Mouse (Mus musculus) embryo, embryonic 10 days (tissue): ENCODE measurements around the gene Nfia.
A peak's percentile ranks its signal among the peaks of the same experiment; 100 is the strongest.

Experiments used
- DNase-seq: peaks from one replicate; pipeline ENCODE4 v3.0.0-alpha.2; 2015; ENCODE audit warnings: low spot score

Nfia gene

GRCm38 (mm10) chr4:97839406-97840101, 67.0 kb downstream of the Nfia start:
- peak; percentile 65 for DNase-seq

GRCm38 (mm10) chr4:97840227-97841062, 67.9 kb downstream of the Nfia start:
- DNase-seq, result peak; percentile 79

- DNase-seq, result peak; percentile 36
These were observed 68.6 kb downstream of the Nfia start for GRCm38 (mm10) chr4:97841063-97841595.

GRCm38 (mm10) chr4:97841745-97842144, 69.2 kb downstream of the Nfia start:
- no peak for DNase-seq

GRCm38 (mm10) chr4:97843981-97844690, 71.6 kb downstream of the Nfia start:
- DNase-seq, result no peak

- DNase-seq, result no peak
These were observed 72.4 kb downstream of the Nfia start for GRCm38 (mm10) chr4:97844899-97845298.

GRCm38 (mm10) chr4:97847653-97848052, 75.1 kb downstream of the Nfia start:
- DNase-seq, result no peak

GRCm38 (mm10) chr4:97850991-97851390, 78.5 kb downstream of the Nfia start:
- DNase-seq, result no peak

GRCm38 (mm10) chr4:97851698-97852097, 79.2 kb downstream of the Nfia start:
- DNase-seq, result no peak

GRCm38 (mm10) chr4:97852626-97853025, 80.1 kb downstream of the Nfia start:
- no peak for DNase-seq

- DNase-seq, result no peak
These were observed 82.2 kb downstream of the Nfia start for GRCm38 (mm10) chr4:97854779-97855178.

- DNase-seq, result no peak
These were observed 83.3 kb downstream of the Nfia start for GRCm38 (mm10) chr4:97855712-97856420.

- no peak for DNase-seq
These were observed 85.0 kb downstream of the Nfia start for GRCm38 (mm10) chr4:97857549-97857948.

- DNase-seq, result no peak
These were observed 86.9 kb downstream of the Nfia start for GRCm38 (mm10) chr4:97859431-97859830.

- no peak for DNase-seq
These were observed 87.8 kb downstream of the Nfia start for GRCm38 (mm10) chr4:97860376-97860775.

- no peak for DNase-seq
These were observed 88.3 kb downstream of the Nfia start for GRCm38 (mm10) chr4:97860791-97861344.

- no peak for DNase-seq
These were observed 89.8 kb downstream of the Nfia start for GRCm38 (mm10) chr4:97862379-97862778.

GRCm38 (mm10) chr4:97864276-97864675, 91.7 kb downstream of the Nfia start:
- DNase-seq, result no peak

- no peak for DNase-seq
These were observed 92.9 kb downstream of the Nfia start for GRCm38 (mm10) chr4:97865410-97865953.

GRCm38 (mm10) chr4:97866463-97866862, 93.9 kb downstream of the Nfia start:
- peak; percentile 47 for DNase-seq

GRCm38 (mm10) chr4:97868307-97868937, 95.9 kb downstream of the Nfia start:
- DNase-seq, result no peak
